Mouse (Mus musculus) layer of hippocampus, adult 11-12 months (tissue): Measurements from ENCODE around the gene Gramd4.
"Not testable (repeated sequence)": the region's sequence is repeated elsewhere in the genome, so short reads cannot be mapped to it uniquely, and the experiment has no call there.

Experiments
- DNase-seq: peaks from one replicate; pipeline ENCODE4 v3.0.0; 2022; ENCODE audit warnings: low spot score

The Gramd4 gene

DNA sequence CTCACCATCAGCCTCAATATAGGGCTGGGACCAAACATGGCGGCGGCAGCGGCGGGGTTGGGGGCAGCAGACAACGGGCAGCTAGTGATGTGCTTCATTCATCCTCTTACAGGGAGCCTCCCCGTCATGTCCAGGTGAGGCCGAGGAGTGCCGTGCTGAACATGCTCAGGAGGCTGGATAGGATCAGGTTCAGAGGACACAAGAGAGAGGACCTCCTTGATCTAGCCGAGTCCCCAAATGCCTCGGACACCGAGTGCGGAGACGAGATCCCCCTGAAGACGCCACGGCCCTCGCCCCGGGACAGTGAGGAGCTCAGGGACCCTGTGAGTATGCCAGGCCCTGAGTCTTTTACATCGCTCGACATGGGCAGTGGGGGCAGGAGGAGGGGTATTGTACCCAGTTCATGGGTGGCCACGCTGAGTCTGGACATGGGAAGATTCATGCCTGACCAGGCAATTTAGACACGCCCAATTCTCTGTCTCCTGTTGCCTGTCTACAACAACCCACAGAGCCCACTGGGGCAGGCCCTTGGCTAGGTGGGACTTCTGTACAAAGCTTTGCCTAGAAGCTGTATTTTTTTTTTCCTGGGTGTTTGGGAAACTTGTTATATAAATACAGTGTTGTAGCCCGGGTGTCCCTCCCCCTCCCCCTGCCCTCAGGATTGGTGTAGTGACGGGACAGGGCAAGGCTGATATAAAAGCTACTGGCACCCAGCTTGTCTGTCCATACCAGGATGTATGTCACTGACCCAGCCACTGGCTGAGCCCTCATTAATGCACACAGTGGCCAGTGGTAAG lies 33.9 kb downstream of the Gramd4 start:
- no peak for DNase-seq

DNA sequence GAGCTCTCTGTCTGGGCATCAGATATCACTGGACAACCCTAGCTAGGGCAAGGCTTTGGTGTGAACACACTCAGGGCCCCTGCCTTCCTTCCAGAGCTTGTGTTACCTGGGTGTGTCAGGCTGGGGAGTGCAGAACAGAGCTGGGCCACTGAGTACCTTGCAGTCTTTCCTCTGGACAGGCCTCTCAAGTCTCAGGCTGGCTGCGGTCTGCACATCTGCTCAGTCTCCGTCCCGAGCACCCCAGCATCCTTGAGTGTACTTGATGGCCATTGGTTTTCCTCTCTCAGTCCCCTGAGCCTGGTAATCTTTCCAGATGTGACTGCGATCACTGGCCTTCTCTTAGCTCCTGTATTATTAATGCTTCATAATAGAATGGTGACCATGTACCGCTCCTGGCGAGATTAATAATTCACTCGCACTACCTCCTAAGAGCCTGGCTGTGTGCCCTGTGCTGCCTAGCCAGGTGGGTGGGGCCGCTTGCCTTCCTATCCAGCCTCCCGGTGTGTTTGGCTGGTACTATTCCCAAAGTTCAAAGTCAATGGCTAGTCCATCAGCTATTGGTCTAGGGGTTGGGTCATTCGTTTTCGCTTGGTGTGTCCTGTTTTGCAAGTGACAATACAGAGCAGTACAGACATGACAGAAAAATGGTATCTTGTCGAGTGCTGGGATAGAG lies 34.6 kb downstream of the Gramd4 start:
- DNase-seq: no peak

DNA sequence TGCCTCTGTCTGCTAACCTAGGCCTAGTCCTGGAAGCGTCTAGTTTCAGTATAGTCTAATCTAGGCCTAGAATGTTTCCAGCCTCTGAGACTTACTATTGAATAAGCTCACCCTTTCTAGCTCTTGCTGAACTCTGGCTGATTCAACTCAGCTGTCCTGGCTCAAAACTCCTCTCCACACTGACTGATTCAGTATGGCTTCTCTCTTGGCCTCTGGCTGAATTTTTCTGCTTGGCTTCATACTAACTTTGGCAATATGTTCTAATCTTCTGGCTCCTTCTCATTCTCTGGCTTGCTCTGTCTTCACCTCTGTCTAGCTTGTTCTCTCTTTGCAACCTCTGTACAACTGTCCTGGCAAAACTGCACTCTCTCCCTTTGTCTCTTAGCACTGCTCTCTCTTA lies 35.7 kb downstream of the Gramd4 start:
- DNase-seq: no peak

- no peak for DNase-seq
These were observed 37.0 kb downstream of the Gramd4 start for GRCm38 (mm10) chr15:86094324-86095121.

DNA sequence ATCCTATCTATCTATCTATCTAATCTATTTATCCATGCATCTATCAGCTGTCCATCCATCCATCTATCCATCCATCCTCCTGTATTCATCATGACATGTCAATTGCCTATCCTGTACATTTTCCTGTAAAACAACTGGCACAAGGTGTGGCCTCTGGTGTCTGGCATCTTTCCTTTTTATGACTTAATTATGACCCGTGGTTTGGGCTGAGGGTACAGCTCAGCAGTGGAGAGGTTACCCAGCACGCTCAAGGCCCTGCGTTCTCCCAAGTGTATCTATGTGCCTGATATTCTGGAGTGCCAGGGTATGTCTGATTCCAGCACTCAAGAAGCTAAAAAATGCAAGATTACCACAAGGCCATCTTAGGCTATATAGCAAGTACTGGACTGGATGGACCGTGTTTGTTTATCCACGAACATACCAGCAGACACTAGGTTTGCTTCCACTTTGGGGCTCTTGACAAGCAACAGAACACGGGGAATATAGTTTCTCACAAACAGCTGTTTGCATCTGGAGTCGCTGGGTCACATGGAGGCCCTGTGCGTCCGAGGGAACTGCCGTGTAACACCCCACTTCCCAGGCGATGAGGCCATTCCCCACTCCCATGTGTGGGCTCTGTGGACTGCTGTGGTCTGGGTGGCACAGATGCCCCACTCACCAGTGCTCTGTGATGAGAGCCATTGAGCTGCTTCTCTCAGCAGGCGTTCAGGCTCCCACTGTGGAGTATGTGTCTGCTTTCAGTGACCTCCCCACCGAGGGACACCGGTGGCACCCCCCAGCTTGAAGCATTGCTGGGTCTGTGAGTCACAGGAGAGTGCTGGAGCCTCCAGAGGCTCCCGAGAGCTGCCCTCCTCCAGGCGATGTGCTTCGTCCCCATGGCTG lies 38.5 kb downstream of the Gramd4 start:
- no peak for DNase-seq

DNA sequence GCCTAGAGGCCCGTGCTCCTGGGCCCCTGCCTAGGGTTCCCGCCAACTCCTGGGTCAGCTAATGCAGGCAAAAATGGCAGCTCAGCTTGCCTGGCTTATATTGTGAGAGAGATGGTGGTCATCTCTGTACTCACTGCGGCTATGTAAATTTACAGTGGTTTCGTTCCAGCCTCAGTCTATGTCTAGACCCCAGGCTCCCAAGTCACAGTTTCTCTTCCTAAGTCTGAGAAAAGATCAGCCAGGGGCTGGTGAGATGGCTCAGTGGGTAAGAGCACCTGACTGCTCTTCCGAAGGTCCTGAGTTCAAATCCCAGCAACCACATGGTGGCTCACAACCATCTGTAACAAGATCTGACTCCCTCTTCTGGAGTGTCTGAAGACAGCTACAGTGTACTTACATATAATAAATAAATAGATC lies 39.1 kb downstream of the Gramd4 start:
- not testable (repeated sequence) for DNase-seq

DNA sequence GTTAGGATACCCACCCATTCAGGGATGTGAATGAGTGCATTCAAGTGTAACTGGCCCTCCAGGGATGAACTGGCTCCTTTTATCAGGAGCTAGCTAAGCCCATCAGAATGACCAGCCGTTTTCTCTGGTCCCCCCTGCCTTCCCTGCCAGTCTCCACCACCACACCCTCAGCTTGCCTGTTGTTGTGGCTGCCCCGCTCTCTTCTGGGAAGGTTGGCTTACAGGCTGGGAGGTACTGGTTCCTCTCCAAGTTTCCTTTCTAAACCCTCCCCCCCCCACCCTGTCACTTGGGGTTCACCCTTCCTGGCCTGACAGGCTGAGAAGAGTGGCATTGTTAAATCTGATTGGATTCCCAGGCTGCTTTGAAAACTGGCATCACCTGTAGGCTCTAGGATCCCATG lies 40.4 kb downstream of the Gramd4 start:
- no peak for DNase-seq

GRCm38 (mm10) chr15:86101585-86101984 lies 44.1 kb downstream of the Gramd4 start:
- no peak for DNase-seq

GRCm38 (mm10) chr15:86102308-86102707 lies 44.8 kb downstream of the Gramd4 start:
- no peak for DNase-seq

- DNase-seq: no peak
These were observed 47.2 kb downstream of the Gramd4 start for GRCm38 (mm10) chr15:86104401-86105344.

GRCm38 (mm10) chr15:86105345-86105697 lies 47.8 kb downstream of the Gramd4 start:
- no peak for DNase-seq

DNA sequence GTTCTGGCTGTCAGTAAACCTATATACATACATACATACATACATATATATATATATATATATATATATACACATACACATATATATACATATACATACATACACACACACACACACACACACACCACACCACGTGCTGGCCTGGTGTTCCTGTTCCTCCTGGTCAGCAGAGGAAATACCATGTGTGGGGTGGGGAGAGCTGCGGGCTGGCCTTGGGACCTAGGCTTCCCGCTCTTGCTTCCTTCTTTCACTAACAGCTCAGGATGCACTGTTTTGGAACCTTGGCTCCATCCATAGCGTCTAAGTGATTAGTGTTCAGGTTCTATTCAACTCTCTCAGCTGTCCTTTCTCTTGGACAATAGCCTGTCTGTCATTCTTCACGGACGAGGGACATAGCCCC lies 48.3 kb downstream of the Gramd4 start:
- no peak for DNase-seq

DNA sequence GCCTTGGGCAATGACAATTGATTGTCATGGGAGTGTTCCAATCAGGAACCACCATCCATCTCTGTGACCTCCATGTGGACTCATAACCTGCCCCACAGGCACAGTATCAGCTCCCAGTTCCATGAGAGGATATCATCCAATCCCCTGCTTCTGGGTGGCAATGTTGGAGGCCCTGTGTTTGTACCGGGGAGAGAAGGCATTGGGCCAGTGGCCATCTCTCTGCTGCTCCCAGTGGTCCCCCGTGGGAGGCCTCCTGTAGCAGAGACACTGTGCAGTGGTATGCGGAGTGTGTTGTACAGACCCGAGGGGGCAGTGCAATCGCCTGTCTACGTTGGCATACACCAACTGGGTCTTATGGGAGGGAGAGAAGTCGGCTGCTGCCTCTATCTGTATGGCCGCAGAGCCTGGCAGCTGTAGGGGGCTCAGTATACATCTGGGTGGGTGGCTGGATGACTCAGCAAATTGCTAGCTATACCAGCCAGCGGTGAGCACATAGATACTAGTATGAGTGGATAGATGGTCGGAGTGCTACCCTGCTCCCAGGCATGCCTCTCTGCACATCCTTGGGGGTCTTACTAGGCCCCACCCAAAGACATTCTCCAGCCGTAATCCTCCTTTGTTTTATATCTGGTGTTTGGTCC lies 50.5 kb downstream of the Gramd4 start:
- no peak for DNase-seq

DNA sequence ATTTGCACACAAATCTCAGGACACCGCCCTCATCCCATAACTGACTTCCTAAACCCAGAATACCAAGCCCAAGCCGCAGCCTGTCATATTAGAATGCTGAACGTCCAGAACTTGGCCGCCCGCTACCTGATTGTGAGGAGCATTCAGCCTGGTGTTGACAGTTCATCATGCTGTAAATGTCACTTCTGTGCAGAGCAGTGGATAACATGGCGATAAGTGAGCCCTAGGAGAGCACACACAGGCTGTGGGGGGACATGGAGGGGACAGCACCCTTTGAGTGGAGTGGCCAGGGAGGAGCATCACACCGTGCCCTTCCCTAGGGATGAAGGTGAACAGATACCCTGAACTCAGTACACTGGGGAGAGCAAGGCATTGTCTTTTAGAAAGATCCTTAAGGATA lies 51.8 kb downstream of the Gramd4 start:
- no peak for DNase-seq

- peak; percentile 41 for DNase-seq
These were observed 52.2 kb downstream of the Gramd4 start for GRCm38 (mm10) chr15:86109650-86110211.

- DNase-seq: no peak
These were observed 53.0 kb downstream of the Gramd4 start for GRCm38 (mm10) chr15:86110361-86111103.

DNA sequence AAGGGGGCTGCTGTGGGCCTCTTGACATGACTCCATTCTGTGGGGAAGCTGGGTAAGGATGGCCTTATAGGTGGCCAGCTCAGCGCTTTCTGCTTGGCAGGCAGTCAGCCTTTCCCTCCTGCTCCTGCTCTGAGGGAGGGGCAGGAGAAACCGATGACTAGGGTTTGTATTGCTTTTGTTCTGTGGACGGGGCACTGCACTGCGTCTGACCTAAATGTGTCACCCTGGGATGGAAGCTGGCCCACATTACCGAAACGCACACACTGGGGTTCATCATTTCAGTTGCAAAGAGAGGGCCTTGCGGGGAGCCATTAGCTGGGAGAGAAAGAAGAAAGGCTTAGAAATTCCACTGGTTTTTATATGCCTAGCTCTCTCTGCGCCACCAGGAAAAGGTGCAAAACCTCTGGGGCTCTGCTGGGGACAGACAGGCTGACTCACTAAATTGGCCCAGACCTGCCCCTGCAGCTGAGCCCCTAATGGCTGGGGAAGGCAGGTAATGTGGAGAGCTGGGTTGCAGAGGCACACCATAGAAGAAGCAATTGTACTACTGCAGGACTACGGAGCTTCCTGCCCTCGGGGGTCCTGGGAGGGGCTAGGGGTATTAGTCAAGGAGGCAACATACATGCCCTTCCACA lies 55.3 kb downstream of the Gramd4 start:
- no peak for DNase-seq

DNA sequence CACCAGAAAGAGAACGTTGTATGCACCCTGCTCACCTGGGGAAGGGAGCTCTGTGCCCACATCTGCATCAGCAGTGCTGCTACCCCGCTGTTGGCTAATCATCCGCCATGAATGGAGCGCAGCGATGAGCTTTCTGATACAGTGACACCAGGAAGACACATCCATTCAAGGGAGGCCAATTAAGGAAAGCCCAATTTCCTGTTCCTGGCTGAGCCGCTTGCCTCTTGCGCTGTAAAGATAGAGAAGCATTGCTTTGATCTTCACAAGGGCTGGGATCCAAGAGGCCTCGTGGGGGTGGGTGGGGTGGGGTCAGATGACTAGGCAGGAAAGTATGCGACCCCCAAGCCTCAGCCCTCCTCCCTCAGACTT lies 55.8 kb downstream of the Gramd4 start:
- no peak for DNase-seq

GRCm38 (mm10) chr15:86116421-86116820 lies 58.9 kb downstream of the Gramd4 start:
- no peak for DNase-seq
